Mouse (Mus musculus): ENCODE data around the gene Stim1. TPM values are rescaled to one million over a fixed set of nuclear protein-coding genes. Genes with fewer than 3 reads are reported as not detected.

Stim1 gene
- polyA plus RNA-seq, 1 experiment from 2014 or later, result 21.3 TPM

DNA sequence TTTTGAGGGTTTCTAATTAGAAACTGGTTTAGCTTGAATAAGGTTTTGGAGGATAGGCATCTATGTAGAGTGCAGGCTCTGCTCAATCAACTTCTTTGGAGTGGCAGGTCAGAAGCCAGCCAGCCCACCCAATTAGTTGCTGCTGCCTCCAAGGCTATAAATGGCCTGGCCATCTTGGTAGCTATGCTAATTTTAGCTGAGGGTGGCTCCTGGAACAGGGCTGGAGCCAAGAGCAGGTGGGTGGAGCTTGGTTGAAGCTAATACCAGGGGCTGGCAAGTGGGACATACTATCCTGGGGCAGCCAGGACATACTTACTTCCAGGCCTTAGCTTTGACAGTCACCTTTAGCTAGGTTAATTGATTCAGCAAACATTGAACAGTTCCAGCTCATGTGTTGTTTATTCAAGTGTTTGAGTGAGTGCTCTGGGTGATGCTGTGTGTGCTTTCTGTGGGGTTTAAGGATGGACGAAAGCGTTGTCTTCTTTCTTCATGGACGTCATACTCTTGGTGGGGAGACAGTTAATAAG, 4.9 kb downstream of the Stim1 start:
- no peak overlapping the region for H3K9ac ChIP-seq (ENCODE audit: low read length)
- peaks cover 5% of the 10 kb centered on the region; the same call in 1 of the 2 replicates for H3K4me1 ChIP-seq (replicated peaks; ENCODE audit: control insufficient read depth, insufficient read depth, low read length)
- no peaks in the 10 kb centered on the region for H3K27me3 ChIP-seq (ENCODE audit: control insufficient read depth, insufficient read depth, low read depth, low read length)
- no peak overlapping the region for H3K4me3 ChIP-seq (ENCODE audit: low read length)
- WGBS, result 58% methylated on average over 3 of the region's 3 CpGs
- H3K27ac ChIP-seq (ENCODE audit: low read length), result no peak overlapping the region
- no peak overlapping the region for H3K4me2 ChIP-seq (ENCODE audit: low read depth, low read length)
- H3K9me3 ChIP-seq (ENCODE audit: control insufficient read depth, low read length), result no peaks in the 10 kb centered on the region
- H3K36me3 ChIP-seq (ENCODE audit: control insufficient read depth, insufficient read depth, low read length), result no peaks in the 10 kb centered on the region
- ATAC-seq (ENCODE audit: low read depth), result no peak

DNA sequence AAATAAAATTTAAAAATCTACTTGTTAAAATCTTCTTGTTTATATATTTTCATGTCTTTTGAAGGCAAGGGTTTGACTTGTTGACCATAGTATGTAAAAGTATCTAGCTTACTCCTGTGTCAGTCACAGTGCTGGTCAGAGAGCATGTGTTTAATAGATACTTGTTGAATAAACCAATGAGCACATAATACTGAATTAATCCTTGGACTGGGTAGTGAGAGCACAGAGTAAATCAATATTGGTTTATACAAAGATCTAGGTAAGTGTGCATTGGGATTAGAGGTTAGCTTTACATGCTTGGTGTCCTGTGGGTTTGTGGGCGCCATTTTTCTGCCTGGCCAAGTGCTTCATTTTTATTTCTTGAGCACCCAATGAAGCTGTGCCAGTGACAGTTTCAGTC, 13.8 kb downstream of the Stim1 start:
- Histone ChIP-seq H3K4me1 (replicated peaks; ENCODE audit: control insufficient read depth, insufficient read depth, low read length) (no peaks in the 10 kb centered on the region; the same call in 1 of the 2 replicates), H3K27me3 (ENCODE audit: control insufficient read depth, insufficient read depth, low read depth, low read length) (no peaks in the 10 kb centered on the region), H3K36me3 (ENCODE audit: control insufficient read depth, insufficient read depth, low read length) (no peaks in the 10 kb centered on the region), H3K4me2 (ENCODE audit: low read depth, low read length) (no peak overlapping the region), H3K9me3 (ENCODE audit: control insufficient read depth, low read length) (no peaks in the 10 kb centered on the region), H3K9ac (ENCODE audit: low read length) (no peak overlapping the region), H3K27ac (ENCODE audit: low read length) (no peak overlapping the region), H3K4me3 (ENCODE audit: low read length) (no peak overlapping the region)
- no peak for ATAC-seq (ENCODE audit: low read depth)
- WGBS, result 96% methylated on average over 1 of the region's 1 CpGs

DNA sequence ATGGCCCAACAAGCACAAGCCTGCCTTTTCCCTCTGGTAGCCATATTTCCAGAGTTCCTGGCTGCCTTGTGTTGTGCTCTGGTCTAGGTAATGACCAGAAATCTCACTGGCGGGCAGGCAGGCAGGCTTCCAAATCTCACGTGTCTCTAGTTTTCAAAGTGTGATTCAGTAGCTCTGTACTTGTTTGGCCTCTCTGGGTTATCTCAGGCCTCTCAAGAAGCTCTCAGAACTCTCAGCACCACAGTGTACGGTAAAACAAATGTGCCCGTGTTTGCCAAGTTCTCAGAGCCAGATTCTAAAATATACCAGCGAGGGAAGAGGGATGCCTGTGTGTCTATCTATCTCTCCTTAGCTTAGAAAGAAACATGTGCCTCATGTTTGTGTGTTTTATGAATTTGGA, 14.7 kb downstream of the Stim1 start:
- no peaks in the 10 kb centered on the region for H3K27me3 ChIP-seq (ENCODE audit: control insufficient read depth, insufficient read depth, low read depth, low read length)
- H3K4me1 ChIP-seq (replicated peaks; ENCODE audit: control insufficient read depth, insufficient read depth, low read length), result no peaks in the 10 kb centered on the region; the same call in 1 of the 2 replicates
- H3K36me3 ChIP-seq (ENCODE audit: control insufficient read depth, insufficient read depth, low read length), result no peaks in the 10 kb centered on the region
- H3K27ac ChIP-seq (ENCODE audit: low read length), result no peak overlapping the region
- H3K4me3 ChIP-seq (ENCODE audit: low read length), result no peak overlapping the region
- H3K4me2 ChIP-seq (ENCODE audit: low read depth, low read length), result no peak overlapping the region
- no peak overlapping the region for H3K9ac ChIP-seq (ENCODE audit: low read length)
- H3K9me3 ChIP-seq (ENCODE audit: control insufficient read depth, low read length), result no peaks in the 10 kb centered on the region
- peak; percentile 59 for ATAC-seq (ENCODE audit: low read depth)
- WGBS, result 29% methylated on average over 5 of the region's 5 CpGs

DNA sequence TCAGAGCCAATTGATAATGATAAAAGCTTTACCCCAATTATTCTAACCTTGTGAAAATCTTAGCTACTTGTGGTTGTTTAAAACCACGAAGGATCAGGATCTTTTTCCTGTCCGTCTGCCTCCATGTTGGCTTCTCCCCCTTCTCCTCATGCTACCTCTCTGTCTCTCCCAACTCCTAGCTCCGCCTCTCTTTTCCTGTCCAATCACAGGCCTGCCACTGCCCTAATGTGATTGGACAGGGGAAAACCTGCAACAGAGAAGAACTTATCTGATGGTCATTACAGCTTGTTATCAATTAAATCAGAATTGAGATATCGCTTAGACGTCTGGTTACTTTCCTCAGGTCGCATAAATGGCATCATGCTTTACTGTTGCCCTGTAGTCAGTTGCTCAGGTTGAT, 21.9 kb downstream of the Stim1 start:
- Histone ChIP-seq H3K4me2 (ENCODE audit: low read depth, low read length) (no peak overlapping the region), H3K27ac (ENCODE audit: low read length) (no peak overlapping the region), H3K4me1 (replicated peaks; ENCODE audit: control insufficient read depth, insufficient read depth, low read length) (no peaks in the 10 kb centered on the region), H3K9me3 (ENCODE audit: control insufficient read depth, low read length) (no peaks in the 10 kb centered on the region), H3K9ac (ENCODE audit: low read length) (no peak overlapping the region), H3K4me3 (ENCODE audit: low read length) (no peak overlapping the region), H3K27me3 (ENCODE audit: control insufficient read depth, insufficient read depth, low read depth, low read length) (no peaks in the 10 kb centered on the region), H3K36me3 (ENCODE audit: control insufficient read depth, insufficient read depth, low read length) (no peaks in the 10 kb centered on the region)
- ATAC-seq (ENCODE audit: low read depth), result no peak
- 79% methylated on average over 6 of the region's 6 CpGs for WGBS

DNA sequence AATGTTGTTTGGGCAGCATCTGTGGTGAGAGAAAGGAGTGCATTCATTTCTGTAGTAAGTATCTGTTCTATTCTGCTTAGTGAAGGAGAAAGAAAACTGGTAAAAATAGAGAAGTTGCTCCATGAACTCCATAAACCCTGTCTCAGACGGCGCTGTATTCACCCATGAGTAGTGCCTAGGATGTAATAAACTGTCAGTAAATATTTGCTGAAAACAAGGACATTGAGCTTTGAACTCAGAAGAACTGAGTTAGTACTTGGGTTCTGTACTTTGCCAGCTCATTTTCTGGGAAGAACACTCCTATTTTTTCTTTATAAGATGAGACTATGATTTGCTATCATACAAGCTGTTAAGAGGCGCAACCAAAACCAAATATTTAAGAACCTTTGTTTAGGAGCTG, 24.6 kb downstream of the Stim1 start:
- 79% methylated on average over 3 of the region's 3 CpGs for WGBS
- H3K4me2 ChIP-seq (ENCODE audit: low read depth, low read length), result no peak overlapping the region
- no peaks in the 10 kb centered on the region for H3K27me3 ChIP-seq (ENCODE audit: control insufficient read depth, insufficient read depth, low read depth, low read length)
- no peak overlapping the region for H3K27ac ChIP-seq (ENCODE audit: low read length)
- no peaks in the 10 kb centered on the region for H3K4me1 ChIP-seq (replicated peaks; ENCODE audit: control insufficient read depth, insufficient read depth, low read length)
- ATAC-seq (ENCODE audit: low read depth), result no peak
- no peaks in the 10 kb centered on the region for H3K36me3 ChIP-seq (ENCODE audit: control insufficient read depth, insufficient read depth, low read length)
- H3K4me3 ChIP-seq (ENCODE audit: low read length), result no peak overlapping the region
- no peak overlapping the region for H3K9ac ChIP-seq (ENCODE audit: low read length)
- no peaks in the 10 kb centered on the region for H3K9me3 ChIP-seq (ENCODE audit: control insufficient read depth, low read length)

DNA sequence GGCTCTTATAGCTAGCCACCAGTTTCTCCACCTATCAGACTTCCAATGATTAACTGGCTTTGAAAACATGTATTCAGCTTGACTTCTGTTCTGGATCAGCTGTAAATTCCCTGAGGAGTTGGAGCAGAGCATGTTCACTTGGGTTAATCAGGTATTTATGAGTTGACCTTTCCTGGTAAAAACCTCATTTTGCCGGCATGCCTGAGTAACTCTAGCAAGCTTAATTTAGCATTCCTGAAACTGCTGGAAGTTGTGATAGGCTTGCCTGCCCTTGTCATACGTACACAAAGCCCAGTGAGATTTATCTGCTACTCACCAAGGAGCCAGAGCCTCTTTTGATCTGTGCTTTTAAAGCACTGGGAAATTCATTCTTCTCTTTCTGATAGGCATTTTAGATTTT, 25.6 kb downstream of the Stim1 start:
- Histone ChIP-seq H3K36me3 (ENCODE audit: control insufficient read depth, insufficient read depth, low read length) (no peaks in the 10 kb centered on the region), H3K27me3 (ENCODE audit: control insufficient read depth, insufficient read depth, low read depth, low read length) (no peaks in the 10 kb centered on the region), H3K4me1 (replicated peaks; ENCODE audit: control insufficient read depth, insufficient read depth, low read length) (no peaks in the 10 kb centered on the region), H3K9me3 (ENCODE audit: control insufficient read depth, low read length) (no peaks in the 10 kb centered on the region), H3K9ac (ENCODE audit: low read length) (no peak overlapping the region), H3K4me2 (ENCODE audit: low read depth, low read length) (no peak overlapping the region), H3K4me3 (ENCODE audit: low read length) (no peak overlapping the region), H3K27ac (ENCODE audit: low read length) (no peak overlapping the region)
- no peak for ATAC-seq (ENCODE audit: low read depth)
- 26% methylated on average over 2 of the region's 2 CpGs for WGBS

DNA sequence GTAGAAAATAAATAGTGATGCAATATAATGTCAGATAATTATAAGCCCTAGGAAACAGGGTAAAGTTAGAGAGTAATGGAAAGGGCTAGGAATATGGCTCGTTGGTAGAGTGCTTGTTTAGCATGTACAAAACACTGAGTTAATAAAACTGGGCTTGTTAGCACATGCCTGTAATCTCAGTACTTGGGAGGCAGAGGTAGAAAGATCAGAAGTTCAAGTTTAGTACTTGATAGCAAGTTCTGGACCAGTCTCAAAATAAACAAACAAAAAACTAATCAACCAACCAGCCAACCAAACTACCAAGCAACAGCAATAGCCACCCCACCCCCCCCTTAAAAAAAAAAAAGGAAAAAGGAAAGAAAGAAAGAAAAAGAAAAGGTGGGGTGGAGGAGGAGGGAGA, 33.2 kb downstream of the Stim1 start:
- Histone ChIP-seq H3K9me3 (ENCODE audit: control insufficient read depth, low read length) (no peaks in the 10 kb centered on the region), H3K9ac (ENCODE audit: low read length) (no peak overlapping the region), H3K27me3 (ENCODE audit: control insufficient read depth, insufficient read depth, low read depth, low read length) (no peaks in the 10 kb centered on the region), H3K36me3 (ENCODE audit: control insufficient read depth, insufficient read depth, low read length) (no peaks in the 10 kb centered on the region), H3K4me2 (ENCODE audit: low read depth, low read length) (no peak overlapping the region), H3K27ac (ENCODE audit: low read length) (no peak overlapping the region), H3K4me3 (ENCODE audit: low read length) (no peak overlapping the region), H3K4me1 (replicated peaks; ENCODE audit: control insufficient read depth, insufficient read depth, low read length) (no peaks in the 10 kb centered on the region; the same call in 1 of the 2 replicates)
- 66% methylated on average over 1 of the region's 1 CpGs for WGBS
- no peak for ATAC-seq (ENCODE audit: low read depth)

DNA sequence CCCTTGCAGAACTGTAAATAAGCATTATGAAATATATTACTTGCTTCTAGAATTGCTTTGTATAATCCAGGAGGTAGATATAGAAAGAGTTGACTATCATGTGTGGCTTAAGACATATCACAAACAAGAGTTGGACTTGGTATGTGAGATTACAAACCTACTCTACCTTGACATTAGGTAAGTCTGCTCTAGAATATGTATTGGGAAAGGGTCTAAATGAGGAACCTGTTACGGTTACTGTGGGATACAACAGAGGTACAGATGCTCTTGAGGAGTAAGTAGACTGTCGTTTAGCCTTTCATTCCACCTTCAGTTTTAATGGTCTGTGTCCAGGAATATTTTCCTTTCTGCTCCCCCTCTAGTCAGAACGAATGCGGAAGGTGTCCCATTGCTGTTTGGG, 34.9 kb downstream of the Stim1 start:
- Histone ChIP-seq H3K27ac (ENCODE audit: low read length) (no peak overlapping the region), H3K36me3 (ENCODE audit: control insufficient read depth, insufficient read depth, low read length) (no peaks in the 10 kb centered on the region), H3K27me3 (ENCODE audit: control insufficient read depth, insufficient read depth, low read depth, low read length) (no peaks in the 10 kb centered on the region), H3K9ac (ENCODE audit: low read length) (no peak overlapping the region), H3K4me1 (replicated peaks; ENCODE audit: control insufficient read depth, insufficient read depth, low read length) (no peaks in the 10 kb centered on the region; the same call in 1 of the 2 replicates), H3K9me3 (ENCODE audit: control insufficient read depth, low read length) (no peaks in the 10 kb centered on the region), H3K4me3 (ENCODE audit: low read length) (no peak overlapping the region), H3K4me2 (ENCODE audit: low read depth, low read length) (no peak overlapping the region)
- 91% methylated on average over 4 of the region's 4 CpGs for WGBS
- no peak for ATAC-seq (ENCODE audit: low read depth)

DNA sequence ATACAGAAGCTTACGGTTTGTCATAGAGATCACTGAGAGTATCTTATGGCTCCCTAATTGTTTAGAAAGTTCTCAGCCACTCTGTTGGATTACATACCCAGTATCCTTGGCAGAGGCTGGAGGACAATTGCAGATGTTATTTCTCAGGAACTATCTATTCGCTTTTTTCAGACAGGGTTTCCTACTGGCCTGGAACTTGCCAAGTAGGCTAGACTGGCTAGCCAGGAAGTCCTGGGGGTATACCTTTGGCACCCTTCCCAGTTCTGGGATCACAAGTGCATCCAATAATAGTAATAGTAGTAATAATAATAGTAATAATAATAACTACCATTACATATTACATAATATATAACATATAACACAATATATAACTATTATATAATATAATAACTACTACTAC, 38.0 kb downstream of the Stim1 start:
- H3K4me1 ChIP-seq (replicated peaks; ENCODE audit: control insufficient read depth, insufficient read depth, low read length), result no peaks in the 10 kb centered on the region; the same call in 1 of the 2 replicates
- H3K27me3 ChIP-seq (ENCODE audit: control insufficient read depth, insufficient read depth, low read depth, low read length), result no peaks in the 10 kb centered on the region
- no peak for ATAC-seq (ENCODE audit: low read depth)
- no peak overlapping the region for H3K4me2 ChIP-seq (ENCODE audit: low read depth, low read length)
- no peak overlapping the region for H3K4me3 ChIP-seq (ENCODE audit: low read length)
- H3K27ac ChIP-seq (ENCODE audit: low read length), result no peak overlapping the region
- no peaks in the 10 kb centered on the region for H3K9me3 ChIP-seq (ENCODE audit: control insufficient read depth, low read length)
- no peaks in the 10 kb centered on the region for H3K36me3 ChIP-seq (ENCODE audit: control insufficient read depth, insufficient read depth, low read length)
- H3K9ac ChIP-seq (ENCODE audit: low read length), result no peak overlapping the region
- 66% methylated on average over 2 of the region's 2 CpGs for WGBS

DNA sequence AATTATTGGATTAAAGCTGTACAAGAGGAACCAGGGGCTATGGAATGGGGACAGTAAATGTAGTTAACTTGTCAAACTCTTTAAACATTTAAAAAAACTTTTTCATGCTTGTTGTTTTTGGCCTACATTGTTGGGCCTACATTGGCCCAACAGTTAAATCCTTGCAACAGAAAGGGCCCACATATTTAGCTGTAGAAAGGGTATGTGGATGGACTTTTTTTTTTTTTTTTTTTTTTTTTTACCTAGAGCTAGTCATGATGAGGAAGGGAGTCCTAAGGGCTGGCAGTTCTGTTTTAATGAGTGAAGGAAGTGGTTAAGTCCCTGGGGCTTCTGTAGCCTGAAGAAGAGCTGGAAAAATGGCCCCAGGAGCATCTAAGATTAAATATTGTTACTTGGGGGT, 42.7 kb downstream of the Stim1 start:
- Histone ChIP-seq H3K27ac (ENCODE audit: low read length) (no peak overlapping the region), H3K4me2 (ENCODE audit: low read depth, low read length) (no peak overlapping the region), H3K9ac (ENCODE audit: low read length) (no peak overlapping the region), H3K9me3 (ENCODE audit: control insufficient read depth, low read length) (no peaks in the 10 kb centered on the region), H3K4me3 (ENCODE audit: low read length) (no peak overlapping the region), H3K36me3 (ENCODE audit: control insufficient read depth, insufficient read depth, low read length) (no peaks in the 10 kb centered on the region), H3K4me1 (replicated peaks; ENCODE audit: control insufficient read depth, insufficient read depth, low read length) (no peaks in the 10 kb centered on the region; the same call in none of the 2 replicates), H3K27me3 (ENCODE audit: control insufficient read depth, insufficient read depth, low read depth, low read length) (no peaks in the 10 kb centered on the region)
- no peak for ATAC-seq (ENCODE audit: low read depth)

All from lung, embryonic 16.5 days (tissue).